Mouse (Mus musculus): ENCODE measurements at regions not wholly inside any gene's neighbourhood (a gene's known extent, or its start where the extent isn't known, plus 50 kb on each side); places are given as distances from the start of the nearest gene placed in this dataset.
A peak's percentile ranks its signal among the peaks of the same experiment; 100 is the strongest.

- DNase-seq = no peak
These were observed 321.4 kb downstream of the Med13l start for GRCm38 (mm10) chr5:118881886-118882285.

GRCm38 (mm10) chr5:118888131-118888530, 327.7 kb downstream of the Med13l start:
- DNase-seq = no peak

- DNase-seq = peak; percentile 65
These were observed 330.7 kb downstream of the Med13l start for GRCm38 (mm10) chr5:118891131-118891530.

- DNase-seq = peak; percentile 25
These were observed 347.7 kb downstream of the Med13l start for GRCm38 (mm10) chr5:118908224-118908623.

- no peak for DNase-seq
These were observed 349.3 kb downstream of the Med13l start for GRCm38 (mm10) chr5:118909756-118910155.

- DNase-seq = no peak
These were observed 353.8 kb downstream of the Med13l start for GRCm38 (mm10) chr5:118914191-118914750.

GRCm38 (mm10) chr5:118923357-118923756, 362.9 kb downstream of the Med13l start:
- no peak for DNase-seq

GRCm38 (mm10) chr5:118929037-118929436, 368.6 kb downstream of the Med13l start:
- no peak for DNase-seq

GRCm38 (mm10) chr5:118929990-118930501, 369.6 kb downstream of the Med13l start:
- DNase-seq = no peak

GRCm38 (mm10) chr5:118939336-118940039, 379.0 kb downstream of the Med13l start:
- DNase-seq = no peak

- no peak for DNase-seq
These were observed 383.8 kb downstream of the Med13l start for GRCm38 (mm10) chr5:118944256-118944655.

GRCm38 (mm10) chr5:118946090-118946489, 385.6 kb downstream of the Med13l start:
- DNase-seq = no peak

GRCm38 (mm10) chr5:118946994-118947393, 386.5 kb downstream of the Med13l start:
- DNase-seq = no peak

GRCm38 (mm10) chr5:118948119-118948786, 387.8 kb downstream of the Med13l start:
- DNase-seq = no peak

- DNase-seq = no peak
These were observed 390.6 kb downstream of the Med13l start for GRCm38 (mm10) chr5:118951067-118951466.

- DNase-seq = no peak
These were observed 400.1 kb downstream of the Med13l start for GRCm38 (mm10) chr5:118960521-118961001.

GRCm38 (mm10) chr5:118961091-118961490, 400.6 kb downstream of the Med13l start:
- no peak for DNase-seq

GRCm38 (mm10) chr5:118962152-118962551, 401.7 kb downstream of the Med13l start:
- DNase-seq = no peak

GRCm38 (mm10) chr5:118963001-118963400, 402.5 kb downstream of the Med13l start:
- DNase-seq = no peak

- no peak for DNase-seq
These were observed 406.4 kb downstream of the Med13l start for GRCm38 (mm10) chr5:118966901-118967300.

- DNase-seq = no peak
These were observed 407.2 kb downstream of the Med13l start for GRCm38 (mm10) chr5:118967718-118968117.

- no peak for DNase-seq
These were observed 414.7 kb downstream of the Med13l start for GRCm38 (mm10) chr5:118975147-118975546.

- no peak for DNase-seq
These were observed 418.6 kb downstream of the Med13l start for GRCm38 (mm10) chr5:118978921-118979630.
